Mouse (Mus musculus): ENCODE results near the gene Disp3. TPM values are rescaled to one million over a fixed set of nuclear protein-coding genes. Genes with fewer than 3 reads are reported as not detected.

Disp3 gene
- polyA plus RNA-seq, 1 experiment from 2014 or later = 0.60 TPM

GRCm38 (mm10) chr4:148236664-148237063, 51.1 kb downstream of the Disp3 start:
- Histone ChIP-seq H3K27ac (no peak overlapping the region), H3K27me3 (ENCODE audit: low read depth, poor library complexity, severe bottlenecking) (no peaks in the 10 kb centered on the region), H3K9me3 (replicated peaks) (no peaks in the 10 kb centered on the region), H3K4me1 (peaks cover 15% of the 10 kb centered on the region), H3K36me3 (no peaks in the 10 kb centered on the region), H3K4me3 (no peak overlapping the region)
- 91% methylated on average over 8 of the region's 8 CpGs for WGBS
- DNase-seq (ENCODE audit: low spot score) = no peak

- no peaks in the 10 kb centered on the region for H3K9me3 ChIP-seq (replicated peaks)
- no peak overlapping the region for H3K27ac ChIP-seq
- 83% methylated on average over 9 of the region's 9 CpGs for WGBS
- no peaks in the 10 kb centered on the region for H3K36me3 ChIP-seq
- DNase-seq (ENCODE audit: low spot score) = no peak
- no peak overlapping the region for H3K4me3 ChIP-seq
- no peaks in the 10 kb centered on the region for H3K27me3 ChIP-seq (ENCODE audit: low read depth, poor library complexity, severe bottlenecking)
- peaks cover 11% of the 10 kb centered on the region for H3K4me1 ChIP-seq
Measured at GRCm38 (mm10) chr4:148233061-148233460, 54.7 kb downstream of the Disp3 start.

GRCm38 (mm10) chr4:148232615-148233014, 55.1 kb downstream of the Disp3 start:
- Histone ChIP-seq H3K4me3 (no peak overlapping the region), H3K4me1 (peaks cover 11% of the 10 kb centered on the region), H3K27me3 (ENCODE audit: low read depth, poor library complexity, severe bottlenecking) (no peaks in the 10 kb centered on the region), H3K36me3 (no peaks in the 10 kb centered on the region), H3K9me3 (replicated peaks) (no peaks in the 10 kb centered on the region), H3K27ac (no peak overlapping the region)
- WGBS = 50% methylated on average over 10 of the region's 10 CpGs
- DNase-seq (ENCODE audit: low spot score) = no peak

GRCm38 (mm10) chr4:148232124-148232523, 55.6 kb downstream of the Disp3 start:
- Histone ChIP-seq H3K27ac (no peak overlapping the region), H3K9me3 (replicated peaks) (no peaks in the 10 kb centered on the region), H3K4me3 (no peak overlapping the region), H3K27me3 (ENCODE audit: low read depth, poor library complexity, severe bottlenecking) (no peaks in the 10 kb centered on the region), H3K4me1 (peaks cover 11% of the 10 kb centered on the region), H3K36me3 (no peaks in the 10 kb centered on the region)
- DNase-seq (ENCODE audit: low spot score) = no peak
- WGBS = 60% methylated on average over 4 of the region's 4 CpGs

GRCm38 (mm10) chr4:148229646-148230045, 58.1 kb downstream of the Disp3 start:
- DNase-seq (ENCODE audit: low spot score) = peak; percentile 90
- H3K4me1 ChIP-seq = peaks cover 11% of the 10 kb centered on the region
- no peaks in the 10 kb centered on the region for H3K36me3 ChIP-seq
- H3K27me3 ChIP-seq (ENCODE audit: low read depth, poor library complexity, severe bottlenecking) = no peaks in the 10 kb centered on the region
- H3K27ac ChIP-seq = no peak overlapping the region
- H3K9me3 ChIP-seq (replicated peaks) = no peaks in the 10 kb centered on the region
- H3K4me3 ChIP-seq = no peak overlapping the region
- 11% methylated on average over 16 of the region's 16 CpGs for WGBS

- peaks cover 57% of the 10 kb centered on the region for H3K27me3 ChIP-seq (ENCODE audit: low read depth, poor library complexity, severe bottlenecking)
- peaks cover 11% of the 10 kb centered on the region for H3K4me1 ChIP-seq
- H3K4me3 ChIP-seq = no peak overlapping the region
- no peak for DNase-seq (ENCODE audit: low spot score)
- WGBS = 47% methylated on average over 10 of the region's 10 CpGs
- H3K27ac ChIP-seq = no peak overlapping the region
- no peaks in the 10 kb centered on the region for H3K36me3 ChIP-seq
- no peaks in the 10 kb centered on the region for H3K9me3 ChIP-seq (replicated peaks)
Measured at GRCm38 (mm10) chr4:148222983-148223382, 64.8 kb downstream of the Disp3 start.

GRCm38 (mm10) chr4:148220656-148221055, 67.1 kb downstream of the Disp3 start:
- H3K4me3 ChIP-seq = no peak overlapping the region
- H3K36me3 ChIP-seq = no peaks in the 10 kb centered on the region
- H3K4me1 ChIP-seq = peaks cover 19% of the 10 kb centered on the region
- no peak for DNase-seq (ENCODE audit: low spot score)
- H3K9me3 ChIP-seq (replicated peaks) = no peaks in the 10 kb centered on the region
- peaks cover 71% of the 10 kb centered on the region for H3K27me3 ChIP-seq (ENCODE audit: low read depth, poor library complexity, severe bottlenecking)
- H3K27ac ChIP-seq = no peak overlapping the region
- WGBS = 8% methylated on average over 10 of the region's 10 CpGs

GRCm38 (mm10) chr4:148218238-148218637, 69.5 kb downstream of the Disp3 start:
- Histone ChIP-seq H3K27ac (no peak overlapping the region), H3K9me3 (replicated peaks) (no peaks in the 10 kb centered on the region), H3K4me3 (no peak overlapping the region), H3K4me1 (peaks cover 25% of the 10 kb centered on the region), H3K36me3 (no peaks in the 10 kb centered on the region), H3K27me3 (ENCODE audit: low read depth, poor library complexity, severe bottlenecking) (peaks cover 88% of the 10 kb centered on the region)
- WGBS = 9% methylated on average over 10 of the region's 10 CpGs
- DNase-seq (ENCODE audit: low spot score) = no peak

- no peaks in the 10 kb centered on the region for H3K9me3 ChIP-seq (replicated peaks)
- no peak for DNase-seq (ENCODE audit: low spot score)
- H3K27me3 ChIP-seq (ENCODE audit: low read depth, poor library complexity, severe bottlenecking) = peaks cover 63% of the 10 kb centered on the region
- 61% methylated on average over 11 of the region's 11 CpGs for WGBS
- H3K36me3 ChIP-seq = no peaks in the 10 kb centered on the region
- H3K27ac ChIP-seq = no peak overlapping the region
- peaks cover 34% of the 10 kb centered on the region for H3K4me1 ChIP-seq
- H3K4me3 ChIP-seq = no peak overlapping the region
Measured at GRCm38 (mm10) chr4:148215264-148215900, 72.4 kb downstream of the Disp3 start.

GRCm38 (mm10) chr4:148214460-148215136, 73.2 kb downstream of the Disp3 start:
- Histone ChIP-seq H3K4me1 (peaks cover 34% of the 10 kb centered on the region), H3K27me3 (ENCODE audit: low read depth, poor library complexity, severe bottlenecking) (peaks cover 55% of the 10 kb centered on the region), H3K36me3 (no peaks in the 10 kb centered on the region), H3K9me3 (replicated peaks) (no peaks in the 10 kb centered on the region), H3K4me3 (no peak overlapping the region), H3K27ac (no peak overlapping the region)
- no peak for DNase-seq (ENCODE audit: low spot score)
- WGBS = 59% methylated on average over 5 of the region's 5 CpGs

GRCm38 (mm10) chr4:148204873-148205232, 82.9 kb downstream of the Disp3 start:
- no peak overlapping the region for H3K27ac ChIP-seq
- WGBS = 70% methylated on average over 6 of the region's 6 CpGs

GRCm38 (mm10) chr4:148204061-148204872, 83.5 kb downstream of the Disp3 start:
- no peak for DNase-seq (ENCODE audit: low spot score)
- 70% methylated on average over 15 of the region's 15 CpGs for WGBS
- no peak overlapping the region for H3K4me3 ChIP-seq

More at GRCm38 (mm10) chr4:148204873-148205232, 82.9 kb downstream of the Disp3 start:
- Histone ChIP-seq H3K4me1 (peaks cover 11% of the 10 kb centered on the region), H3K9me3 (replicated peaks) (no peaks in the 10 kb centered on the region), H3K4me3 (no peak overlapping the region), H3K27me3 (ENCODE audit: low read depth, poor library complexity, severe bottlenecking) (peaks cover 13% of the 10 kb centered on the region), H3K36me3 (no peaks in the 10 kb centered on the region)
- DNase-seq (ENCODE audit: low spot score) = no peak

GRCm38 (mm10) chr4:148203557-148203956, 84.2 kb downstream of the Disp3 start:
- Histone ChIP-seq H3K9me3 (replicated peaks) (no peaks in the 10 kb centered on the region), H3K27ac (no peak overlapping the region)

More at GRCm38 (mm10) chr4:148204061-148204872, 83.5 kb downstream of the Disp3 start:
- Histone ChIP-seq H3K27ac (no peak overlapping the region), H3K4me1 (peaks cover 11% of the 10 kb centered on the region), H3K27me3 (ENCODE audit: low read depth, poor library complexity, severe bottlenecking) (peaks cover 18% of the 10 kb centered on the region), H3K9me3 (replicated peaks) (no peaks in the 10 kb centered on the region), H3K36me3 (no peaks in the 10 kb centered on the region)

More at GRCm38 (mm10) chr4:148203557-148203956, 84.2 kb downstream of the Disp3 start:
- DNase-seq (ENCODE audit: low spot score) = no peak
- H3K4me3 ChIP-seq = no peak overlapping the region
- peaks cover 25% of the 10 kb centered on the region for H3K27me3 ChIP-seq (ENCODE audit: low read depth, poor library complexity, severe bottlenecking)
- WGBS = 97% methylated on average over 2 of the region's 2 CpGs
- no peaks in the 10 kb centered on the region for H3K36me3 ChIP-seq
- H3K4me1 ChIP-seq = peaks cover 15% of the 10 kb centered on the region
